In genomic region chr9:20606269-20606668, GRCm38 (mm10) we compare ENCODE assay signal across 12 mouse cellular contexts. TPM values are rescaled to one million over a fixed set of nuclear protein-coding genes. Genes with fewer than 3 reads are reported as not detected.
DNase-seq lines count a peak whose midpoint lies in the region; ATAC-seq and TF ChIP-seq lines count a peak whose summit lies in the region.
"Had no signal": no experiment of that assay in that cellular context is flagged by ENCODE, and none has a peak within 500 bp of the region (broad histone marks: within the 10 kb centered on the region; RNA-seq: fewer than 3 reads in every experiment).

No protein-coding gene starts in this region.

- peaks cover 4% of the 10 kb centered on the region; the same call in 1 of the 2 replicates for H3K9me3 ChIP-seq in heart, embryonic 14.5 days (ENCODE audit: control insufficient read depth, low read length)
- H3K9me3 ChIP-seq in ES-E14 (ENCODE audit: control insufficient read depth, insufficient read depth, low read depth, low read length): no peaks in the 10 kb centered on the region
- H3K9me3 ChIP-seq in hindbrain, embryonic 14.5 days (ENCODE audit: control insufficient read depth, low read length): no peaks in the 10 kb centered on the region
- H3K9me3 ChIP-seq in midbrain, embryonic 14.5 days (ENCODE audit: control insufficient read depth, low read length): 0 out of 2 replicates have a peak, but pooled peaks cover 3% of the 10 kb centered on the region

- H3K9ac ChIP-seq in heart, embryonic 14.5 days (ENCODE audit: low read length): no peak overlapping the region
- peak overlapping the region; percentile 2; the same call in 1 of the 2 replicates for H3K9ac ChIP-seq in ES-E14 (ENCODE audit: insufficient read depth, low read depth, low read length, poor library complexity, severe bottlenecking)
- H3K9ac ChIP-seq in hindbrain, embryonic 14.5 days: peak overlapping the region; percentile 93
- H3K9ac ChIP-seq in midbrain, embryonic 14.5 days (replicated peaks; ENCODE audit: low read length): peak overlapping the region; percentile 86

- 92% methylated on average over 1 of the region's 1 CpGs for WGBS in heart, embryonic 14.5 days
- 100% methylated on average over 1 of the region's 1 CpGs for WGBS in hindbrain, embryonic 14.5 days
- 100% methylated on average over 1 of the region's 1 CpGs for WGBS in midbrain, embryonic 14.5 days

- no peak for DNase-seq in heart, adult 11 months
- no peak for DNase-seq in ES-E14 (ENCODE audit: low read depth, low spot score)
- no peak for DNase-seq in hindbrain, embryonic 14.5 days (ENCODE audit: low spot score)
- DNase-seq in midbrain, embryonic 14.5 days: no peak
- DNase-seq in layer of hippocampus, postnatal 10 days (ENCODE audit: low spot score in 2 of 2): no peak
- DNase-seq in testis, postnatal 10 days (ENCODE audit: low spot score): no peak
- no peak for DNase-seq in thymus, postnatal 0 days (ENCODE audit: low spot score)
- DNase-seq: cerebellum, adult 11-12 months; heart, postnatal 10 days; left cerebral cortex, postnatal 4 days; thymus, postnatal 25 days had no signal

- H3K27me3 ChIP-seq in heart, embryonic 14.5 days (ENCODE audit: control insufficient read depth, insufficient read depth, low read length): no peaks in the 10 kb centered on the region
- no peaks in the 10 kb centered on the region for H3K27me3 ChIP-seq in hindbrain, embryonic 14.5 days (ENCODE audit: control insufficient read depth, insufficient read depth, low read length)
- H3K27me3 ChIP-seq in midbrain, embryonic 14.5 days (ENCODE audit: control insufficient read depth, insufficient read depth, low read length): no peaks in the 10 kb centered on the region

- no peak overlapping the region for H3K27ac ChIP-seq in heart, embryonic 14.5 days (replicated peaks in 1 of 2; ENCODE audit: control insufficient read depth in 1 of 2, insufficient read depth in 1 of 2, low read depth in 2 of 2, low read length in 2 of 2)
- no peak overlapping the region for H3K27ac ChIP-seq in ES-E14 (ENCODE audit: insufficient read depth, low read depth, low read length, poor library complexity, severe bottlenecking)
- peak overlapping the region; percentile 99 for H3K27ac ChIP-seq in hindbrain, embryonic 14.5 days
- H3K27ac ChIP-seq in midbrain, embryonic 14.5 days (replicated peaks; ENCODE audit: low read depth, low read length): 0 out of 2 replicates have a peak overlapping the region, but pooled peaks have one; percentile 97

- 0 out of 4 replicates have a peak, but pooled peaks cover 0 to 7% of the 10 kb centered on the region in 2 experiments for H3K4me1 ChIP-seq in heart, embryonic 14.5 days (ENCODE audit: control insufficient read depth in 2 of 2, insufficient read depth in 2 of 2, low read length in 2 of 2)
- peaks cover 0 to 4% of the 10 kb centered on the region in 2 experiments; a peak in 1 of 4 replicates for H3K4me1 ChIP-seq in ES-E14 (ENCODE audit: control insufficient read depth in 2 of 2, insufficient read depth in 2 of 2, low read length in 2 of 2, poor library complexity in 1 of 2)
- peaks cover 15% of the 10 kb centered on the region for H3K4me1 ChIP-seq in hindbrain, embryonic 14.5 days (replicated peaks; ENCODE audit: control insufficient read depth, insufficient read depth, low read length)
- peaks cover 9% of the 10 kb centered on the region; the same call in 1 of the 2 replicates for H3K4me1 ChIP-seq in midbrain, embryonic 14.5 days (ENCODE audit: control insufficient read depth, insufficient read depth, low read length)

- H3K4me3 ChIP-seq in heart, embryonic 14.5 days (ENCODE audit: control insufficient read depth in 1 of 2, insufficient read depth in 1 of 2, low read depth in 1 of 2, low read length in 2 of 2): no peak overlapping the region
- H3K4me3 ChIP-seq in ES-E14 (ENCODE audit: insufficient read depth in 1 of 2, low read depth in 1 of 2, low read length in 2 of 2, poor library complexity in 1 of 2, severe bottlenecking in 1 of 2): peak overlapping the region in 1 of 2 experiments; percentile 98; a peak in 1 of 4 replicates
- H3K4me3 ChIP-seq in hindbrain, embryonic 14.5 days (replicated peaks; ENCODE audit: low read length): peak overlapping the region; percentile 77; the same call in 1 of the 2 replicates
- peak overlapping the region; percentile 53; the same call in 1 of the 2 replicates for H3K4me3 ChIP-seq in midbrain, embryonic 14.5 days (replicated peaks; ENCODE audit: low read depth, low read length)

- peak overlapping the region; percentile 85 for H3K4me2 ChIP-seq in heart, embryonic 14.5 days (ENCODE audit: low read length)
- H3K4me2 ChIP-seq in hindbrain, embryonic 14.5 days (replicated peaks): peak overlapping the region; percentile 84
- H3K4me2 ChIP-seq in midbrain, embryonic 14.5 days (ENCODE audit: low read length): peak overlapping the region; percentile 64

- in situ Hi-C loops in ES-E14 (cut with MboI; ENCODE audit: low sequenced_read_pairs in 2 of 2, unreplicated experiment in 2 of 2): no loop called here

- no peaks in the 10 kb centered on the region for H3K36me3 ChIP-seq in heart, embryonic 14.5 days (ENCODE audit: control insufficient read depth, insufficient read depth, low read length)
- no peaks in the 10 kb centered on the region for H3K36me3 ChIP-seq in ES-E14 (ENCODE audit: control insufficient read depth, insufficient read depth, low read length, poor library complexity, severe bottlenecking)
- peaks cover 27% of the 10 kb centered on the region for H3K36me3 ChIP-seq in hindbrain, embryonic 14.5 days (replicated peaks; ENCODE audit: control insufficient read depth, insufficient read depth)
- H3K36me3 ChIP-seq in midbrain, embryonic 14.5 days (ENCODE audit: control insufficient read depth, insufficient read depth, low read length): peaks cover 11% of the 10 kb centered on the region

- no peak for ATAC-seq in heart, embryonic 14.5 days (ENCODE audit: insufficient number of reproducible peaks, insufficient read depth, low FRiP score, low read depth)
- no peak for ATAC-seq in hindbrain, embryonic 14.5 days (ENCODE audit: low FRiP score)
- ATAC-seq in midbrain, embryonic 14.5 days (ENCODE audit: low FRiP score, low TSS enrichment): no peak

TF ChIP-seq in ES-E14, 5 proteins besides CTCF, POLR2A, EP300 and RAD21:
- no peak for TF ChIP-seq ZC3H11A (IDR thresholded peaks at IDR 0.05; ENCODE audit: borderline replicate concordance, low read depth, low read length)
- no peak for TF ChIP-seq CHD2 (IDR thresholded peaks at IDR 0.05; ENCODE audit: low read depth, low read length)
- no peak for TF ChIP-seq ZNF384 (IDR thresholded peaks at IDR 0.05; ENCODE audit: low read depth, low read length)
- no peak for TF ChIP-seq MAFK (IDR thresholded peaks at IDR 0.05; ENCODE audit: insufficient read depth, low read depth, low read length)
- no peak for TF ChIP-seq HCFC1 (IDR thresholded peaks at IDR 0.05; ENCODE audit: borderline replicate concordance, insufficient read depth, low read length)
TF ChIP-seq in ES-E14: peak in this region for 0.

RNA-seq across cellular contexts. Expression of gene Zfp846, which starts 25.2 kb away (rescaled TPM):
- 11.0 and 11.8 TPM in 2 replicates for polyA plus RNA-seq in heart, embryonic 14.5 days (2014; fragmentation: Nextera tagmentation; extraction: Ambion mirVana)
- 8.3 and 9.0 TPM in 2 replicates for total RNA-seq in ES-E14 (2012; rRNA removed)
- 43.0 and 44.7 TPM in 2 replicates for polyA plus RNA-seq in hindbrain, embryonic 14.5 days (2014; fragmentation: Nextera tagmentation; extraction: Ambion mirVana)
- 55.9 and 56.0 TPM in 2 replicates for polyA plus RNA-seq in midbrain, embryonic 14.5 days (2014; fragmentation: Nextera tagmentation; extraction: Ambion mirVana)
- 10 to 100 TPM; 28.5 to 29.5 TPM for total RNA-seq in layer of hippocampus, postnatal 10 days (2021)
- polyA plus RNA-seq in thymus, postnatal 0 days (2015; fragmentation: Nextera tagmentation; extraction: Ambion mirVana): 16.4 and 22.9 TPM in 2 replicates

RNA-seq across cellular contexts. Expression of gene Ubl5, which starts 36.4 kb away (rescaled TPM):
- polyA plus RNA-seq in heart, embryonic 14.5 days (2014; fragmentation: Nextera tagmentation; extraction: Ambion mirVana): 345 and 375 TPM in 2 replicates
- total RNA-seq in ES-E14 (2012; rRNA removed): 185 and 224 TPM in 2 replicates
- 414 and 480 TPM in 2 replicates for polyA plus RNA-seq in hindbrain, embryonic 14.5 days (2014; fragmentation: Nextera tagmentation; extraction: Ambion mirVana)
- 444 and 552 TPM in 2 replicates for polyA plus RNA-seq in midbrain, embryonic 14.5 days (2014; fragmentation: Nextera tagmentation; extraction: Ambion mirVana)
- 100 to 1,000 TPM; 318 to 356 TPM for total RNA-seq in layer of hippocampus, postnatal 10 days (2021)
- polyA plus RNA-seq in thymus, postnatal 0 days (2015; fragmentation: Nextera tagmentation; extraction: Ambion mirVana): 658 and 685 TPM in 2 replicates

RNA-seq across cellular contexts. Expression of gene Fbxl12, which starts 38.3 kb away (rescaled TPM):
- polyA plus RNA-seq in heart, embryonic 14.5 days (2014; fragmentation: Nextera tagmentation; extraction: Ambion mirVana): 7.6 and 10.6 TPM in 2 replicates
- total RNA-seq in ES-E14 (2012; rRNA removed): 13.0 and 14.5 TPM in 2 replicates
- polyA plus RNA-seq in hindbrain, embryonic 14.5 days (2014; fragmentation: Nextera tagmentation; extraction: Ambion mirVana): 10.2 and 10.5 TPM in 2 replicates
- polyA plus RNA-seq in midbrain, embryonic 14.5 days (2014; fragmentation: Nextera tagmentation; extraction: Ambion mirVana): 12.1 and 20.8 TPM in 2 replicates
- total RNA-seq in layer of hippocampus, postnatal 10 days (2021): 10 to 100 TPM; 18.5 to 23.8 TPM
- 149 and 159 TPM in 2 replicates for polyA plus RNA-seq in thymus, postnatal 0 days (2015; fragmentation: Nextera tagmentation; extraction: Ambion mirVana)

RNA-seq across cellular contexts. Expression of gene Pin1, which starts 45.6 kb away (rescaled TPM):
- polyA plus RNA-seq in heart, embryonic 14.5 days (2014; fragmentation: Nextera tagmentation; extraction: Ambion mirVana): 45.5 and 48.5 TPM in 2 replicates
- 58.6 and 66.6 TPM in 2 replicates for total RNA-seq in ES-E14 (2012; rRNA removed)
- polyA plus RNA-seq in hindbrain, embryonic 14.5 days (2014; fragmentation: Nextera tagmentation; extraction: Ambion mirVana): 64.5 and 64.6 TPM in 2 replicates
- 56.7 and 68.6 TPM in 2 replicates for polyA plus RNA-seq in midbrain, embryonic 14.5 days (2014; fragmentation: Nextera tagmentation; extraction: Ambion mirVana)
- total RNA-seq in layer of hippocampus, postnatal 10 days (2021): 10 to 100 TPM; 31.7 to 32.6 TPM
- 54.9 and 56.7 TPM in 2 replicates for polyA plus RNA-seq in thymus, postnatal 0 days (2015; fragmentation: Nextera tagmentation; extraction: Ambion mirVana)

Comparison
In these comparisons a context has a peak if more than half of its experiments do, and no peak if none do; other contexts are left out.
1. H3K27ac ChIP-seq: peak in hindbrain, embryonic 14.5 days (single experiment) and midbrain, embryonic 14.5 days (single experiment); none in heart, embryonic 14.5 days (0 of 2) and ES-E14 (single experiment).
2. H3K4me3 ChIP-seq: peak in hindbrain, embryonic 14.5 days (single experiment) and midbrain, embryonic 14.5 days (single experiment); none in heart, embryonic 14.5 days (0 of 2).
3. Peak in every context shown above with its lines, with median percentiles within 50 percentile points of each other: H3K4me2 ChIP-seq.